Mouse (Mus musculus) limb, embryonic 10.5 days (tissue): Measurements from ENCODE around the gene Gtf3c5. TPM values are rescaled to one million over a fixed set of nuclear protein-coding genes. Genes with fewer than 3 reads are reported as not detected.

Experiments used
- DNase-seq: peaks from one replicate; pipeline ENCODE4 v3.0.0-alpha.2; 2017; ENCODE audit warnings: low spot score
- H3K27ac ChIP-seq: fragments of 300-500 bp; sonication (generic); 2 replicates; pipeline ENCODE4 v1.5.1; 2016; ENCODE audit warnings: mild to moderate bottlenecking
- H3K27me3 ChIP-seq: fragments of 300-500 bp; sonication (generic); 2 replicates; pipeline ENCODE4 v1.6.1; 2016; ENCODE audit warnings: low read depth, mild to moderate bottlenecking; ENCODE audit not compliant: poor library complexity, severe bottlenecking
- H3K36me3 ChIP-seq: fragments of 300-500 bp; sonication (generic); 2 replicates; pipeline ENCODE4 v1.6.1; 2016; ENCODE audit warnings: mild to moderate bottlenecking, moderate library complexity
- H3K4me1 ChIP-seq: fragments of 300-500 bp; sonication (generic); 2 replicates; pipeline ENCODE4 v1.6.1; 2016
- H3K4me3 ChIP-seq: fragments of 300-500 bp; sonication (generic); 2 replicates; pipeline ENCODE4 v1.5.1; 2016; ENCODE audit warnings: mild to moderate bottlenecking, moderate library complexity
- H3K9me3 ChIP-seq: fragments of 300-500 bp; sonication (generic); replicated peaks from 2 replicates; pipeline ENCODE4 v1.6.1; 2016; ENCODE audit warnings: mild to moderate bottlenecking
- WGBS: fragments of 180-500 bp; shearing (Covaris S2); methylation state at CpG from one replicate; pipeline ENCODE4 v1.1.7; 2016; 5-methylcytosine and 5-hydroxymethylcytosine counted together
- polyA plus RNA-seq: library from polyadenylated mRNA; unstranded; fragments of >200 nt; fragmentation: Nextera tagmentation; extraction: Ambion mirVana; gene quantifications from 2 replicates; pipeline ENCODE4 v1.2.1, GENCODE M21; 2016

Gtf3c5 gene
- polyA plus RNA-seq, 1 experiment from 2014 or later = 71.6 TPM

GRCm38 (mm10) chr2:28582647-28583353 is 751 bp downstream of the Gtf3c5 start:
- Histone ChIP-seq H3K27ac (peak overlapping the region; percentile 96), H3K36me3 (peaks cover 34% of the 10 kb centered on the region), H3K27me3 (no peaks in the 10 kb centered on the region; the same call in 1 of the 2 replicates), H3K4me1 (peaks cover 20% of the 10 kb centered on the region), H3K9me3 (no peaks in the 10 kb centered on the region), H3K4me3 (peak overlapping the region; percentile 83)
- DNase-seq = peak; percentile 93
- under 1% methylated on average over 56 of the region's 56 CpGs for WGBS

- Histone ChIP-seq H3K9me3 (no peaks in the 10 kb centered on the region), H3K27me3 (no peaks in the 10 kb centered on the region), H3K4me3 (no peak overlapping the region), H3K36me3 (peaks cover 82% of the 10 kb centered on the region), H3K27ac (no peak overlapping the region), H3K4me1 (peaks cover 10% of the 10 kb centered on the region)
- 80% methylated on average over 5 of the region's 5 CpGs for WGBS
- DNase-seq = peak; percentile 40
These were observed 5.5 kb downstream of the Gtf3c5 start for GRCm38 (mm10) chr2:28578003-28578402.

- H3K4me1 ChIP-seq = peaks cover 5% of the 10 kb centered on the region
These were observed 6.7 kb downstream of the Gtf3c5 start for GRCm38 (mm10) chr2:28576815-28577214.

GRCm38 (mm10) chr2:28575341-28575740 is 8.2 kb downstream of the Gtf3c5 start:
- Histone ChIP-seq H3K27ac (no peak overlapping the region), H3K36me3 (peaks cover 100% of the 10 kb centered on the region), H3K4me1 (peaks cover 6% of the 10 kb centered on the region), H3K27me3 (no peaks in the 10 kb centered on the region), H3K4me3 (no peak overlapping the region), H3K9me3 (no peaks in the 10 kb centered on the region)
- DNase-seq = no peak
- WGBS = 91% methylated on average over 4 of the region's 4 CpGs

More at GRCm38 (mm10) chr2:28576815-28577214, 6.7 kb downstream of the Gtf3c5 start:
- Histone ChIP-seq H3K4me3 (no peak overlapping the region), H3K27ac (no peak overlapping the region), H3K27me3 (no peaks in the 10 kb centered on the region), H3K9me3 (no peaks in the 10 kb centered on the region), H3K36me3 (peaks cover 94% of the 10 kb centered on the region)
- DNase-seq = no peak
- WGBS = 91% methylated on average over 3 of the region's 3 CpGs

- Histone ChIP-seq H3K36me3 (peaks cover 100% of the 10 kb centered on the region), H3K9me3 (no peaks in the 10 kb centered on the region), H3K4me1 (peaks cover 34% of the 10 kb centered on the region), H3K27ac (peak overlapping the region; percentile 83), H3K4me3 (no peak overlapping the region), H3K27me3 (no peaks in the 10 kb centered on the region)
- WGBS = 28% methylated on average over 3 of the region's 3 CpGs
- DNase-seq = peak; percentile 88
These were observed 13.6 kb downstream of the Gtf3c5 start for GRCm38 (mm10) chr2:28569903-28570302.

GRCm38 (mm10) chr2:28566545-28566944 is 17.0 kb downstream of the Gtf3c5 start:
- no peaks in the 10 kb centered on the region for H3K27me3 ChIP-seq
- no peaks in the 10 kb centered on the region for H3K9me3 ChIP-seq
- peaks cover 73% of the 10 kb centered on the region for H3K36me3 ChIP-seq
- DNase-seq = no peak
- no peak overlapping the region for H3K27ac ChIP-seq
- 67% methylated on average over 5 of the region's 5 CpGs for whole genome bisulfite sequencing
- peaks cover 49% of the 10 kb centered on the region for H3K4me1 ChIP-seq
- no peak overlapping the region for H3K4me3 ChIP-seq

- H3K27ac ChIP-seq = no peak overlapping the region
- H3K27me3 ChIP-seq = no peaks in the 10 kb centered on the region
- H3K4me1 ChIP-seq = peaks cover 34% of the 10 kb centered on the region
- peaks cover 51% of the 10 kb centered on the region for H3K36me3 ChIP-seq
- no peak overlapping the region for H3K4me3 ChIP-seq
- no peak for DNase-seq
- 89% methylated on average over 4 of the region's 4 CpGs for whole genome bisulfite sequencing
- no peaks in the 10 kb centered on the region for H3K9me3 ChIP-seq
These were observed 19.2 kb downstream of the Gtf3c5 start for GRCm38 (mm10) chr2:28564380-28564779.

- Histone ChIP-seq H3K9me3 (no peaks in the 10 kb centered on the region), H3K36me3 (peaks cover 45% of the 10 kb centered on the region), H3K27ac (no peak overlapping the region), H3K4me3 (no peak overlapping the region), H3K4me1 (peaks cover 28% of the 10 kb centered on the region), H3K27me3 (no peaks in the 10 kb centered on the region)
- DNase-seq = no peak
These were observed 19.7 kb downstream of the Gtf3c5 start for GRCm38 (mm10) chr2:28563830-28564229.

- no peaks in the 10 kb centered on the region for H3K27me3 ChIP-seq
- H3K9me3 ChIP-seq = no peaks in the 10 kb centered on the region
- H3K4me1 ChIP-seq = peaks cover 23% of the 10 kb centered on the region
- peaks cover 40% of the 10 kb centered on the region for H3K36me3 ChIP-seq
- H3K4me3 ChIP-seq = no peak within 1 kb of the TSS
- H3K27ac ChIP-seq = peak within 1 kb of the TSS; percentile 26; the same call in 1 of the 2 replicates
- WGBS = 72% methylated on average over 6 of the region's 6 CpGs
- DNase-seq = no peak
These were observed 20.2 kb downstream of the Gtf3c5 start, which contains the start of gene Cel for GRCm38 (mm10) chr2:28563303-28563702. TSS of gene Cel (minus strand) at chr2:28563403.

- 94% methylated on average over 5 of the region's 5 CpGs for WGBS
- no peaks in the 10 kb centered on the region for H3K9me3 ChIP-seq
- H3K27me3 ChIP-seq = no peaks in the 10 kb centered on the region
- no peak overlapping the region for H3K4me3 ChIP-seq
- no peak for DNase-seq
- H3K36me3 ChIP-seq = peaks cover 32% of the 10 kb centered on the region
- H3K4me1 ChIP-seq = peaks cover 1% of the 10 kb centered on the region
- 0 out of 2 replicates have a peak overlapping the region, but pooled peaks have one; percentile 23 for H3K27ac ChIP-seq
These were observed 26.1 kb downstream of the Gtf3c5 start for GRCm38 (mm10) chr2:28557452-28557851.

- 90% methylated on average over 5 of the region's 5 CpGs for WGBS
- Histone ChIP-seq H3K9me3 (no peaks in the 10 kb centered on the region), H3K4me3 (no peak overlapping the region), H3K27ac (no peak overlapping the region), H3K36me3 (peaks cover 82% of the 10 kb centered on the region), H3K27me3 (no peaks in the 10 kb centered on the region), H3K4me1 (peaks cover 5% of the 10 kb centered on the region)
- DNase-seq = no peak
These were observed 31.2 kb downstream of the Gtf3c5 start for GRCm38 (mm10) chr2:28552301-28552700.

GRCm38 (mm10) chr2:28549157-28549556 is 34.4 kb downstream of the Gtf3c5 start:
- H3K36me3 ChIP-seq = peaks cover 99% of the 10 kb centered on the region
- no peak overlapping the region for H3K4me3 ChIP-seq
- no peaks in the 10 kb centered on the region for H3K27me3 ChIP-seq
- 94% methylated on average over 13 of the region's 13 CpGs for WGBS
- no peaks in the 10 kb centered on the region for H3K9me3 ChIP-seq
- peaks cover 6% of the 10 kb centered on the region for H3K4me1 ChIP-seq
- DNase-seq = no peak
- H3K27ac ChIP-seq = no peak overlapping the region

- Histone ChIP-seq H3K4me1 (peaks cover 6% of the 10 kb centered on the region), H3K9me3 (no peaks in the 10 kb centered on the region), H3K36me3 (peaks cover 99% of the 10 kb centered on the region), H3K27me3 (no peaks in the 10 kb centered on the region), H3K4me3 (no peak overlapping the region), H3K27ac (no peak overlapping the region)
- DNase-seq = peak; percentile 89
- WGBS = 56% methylated on average over 11 of the region's 11 CpGs
These were observed 36.0 kb downstream of the Gtf3c5 start for GRCm38 (mm10) chr2:28547237-28548172.
